Comparison of ENCODE assay signal across 9 mouse cellular contexts in genomic region chr16:93815856-93816736, GRCm38 (mm10). TPM values are rescaled to one million over a fixed set of nuclear protein-coding genes. Genes with fewer than 3 reads are reported as not detected.
DNase-seq lines count a peak whose midpoint lies in the region; ATAC-seq and TF ChIP-seq lines count a peak whose summit lies in the region.
"Had no signal": no experiment of that assay in that cellular context is flagged by ENCODE, and none has a peak within 500 bp of the region (broad histone marks: within the 10 kb centered on the region; RNA-seq: fewer than 3 reads in every experiment).

No protein-coding gene starts in this region.

- peak overlapping the region; percentile 29; the same call in 1 of the 2 replicates for H3K4me3 ChIP-seq in layer of hippocampus, adult 2 months
- H3K4me3 ChIP-seq in forebrain, embryonic 14.5 days (ENCODE audit: low read depth, low read length): no peak overlapping the region
- no peak overlapping the region for H3K4me3 ChIP-seq in midbrain, postnatal 0 days (ENCODE audit: low read depth, low read length)
- H3K4me3 ChIP-seq in thymus, adult 2 months (ENCODE audit: control insufficient read depth, insufficient read depth, low read length): peak overlapping the region; percentile 54
- H3K4me3 ChIP-seq: neural tube, embryonic 12.5 days had no signal

- H3K27ac ChIP-seq in layer of hippocampus, adult 2 months: peak overlapping the region; percentile 86
- no peak overlapping the region; the same call in 1 of the 2 replicates for H3K27ac ChIP-seq in forebrain, embryonic 14.5 days (ENCODE audit: low read depth, low read length)
- H3K27ac ChIP-seq in midbrain, postnatal 0 days (ENCODE audit: low read depth, low read length): 0 out of 2 replicates have a peak overlapping the region, but pooled peaks have one; percentile 39
- peak overlapping the region; percentile 100 for H3K27ac ChIP-seq in thymus, adult 2 months (ENCODE audit: control insufficient read depth, insufficient read depth, low read length)
- H3K27ac ChIP-seq: neural tube, embryonic 12.5 days had no signal

- H3K9ac ChIP-seq in forebrain, embryonic 14.5 days (ENCODE audit: low read length): no peak overlapping the region
- no peak overlapping the region for H3K9ac ChIP-seq in midbrain, postnatal 0 days (replicated peaks; ENCODE audit: low read length, poor library complexity, severe bottlenecking)
- H3K9ac ChIP-seq: neural tube, embryonic 12.5 days had no signal

- ATAC-seq in forebrain, embryonic 14.5 days: peak; percentile 29
- no peak for ATAC-seq in midbrain, postnatal 0 days (ENCODE audit: low FRiP score)

- TF ChIP-seq POLR2A in thymus, adult 2 months (IDR thresholded peaks at IDR 0.05; ENCODE audit: control insufficient read depth, extremely low read depth, insufficient read depth, low read length, poor library complexity): no peak

- DNase-seq in layer of hippocampus, adult 2 months (ENCODE audit: low spot score in 2 of 2): peak; percentile 37 to 42
- no peak for DNase-seq in layer of hippocampus, adult 9-10 months (ENCODE audit: low spot score)
- DNase-seq in T-cell, adult 2 months (ENCODE audit: low spot score): peak; percentile 93
- peak; percentile 25 for DNase-seq in forebrain, embryonic 14.5 days (ENCODE audit: low spot score)
- peak; percentile 75 for DNase-seq in heart, postnatal 4 days
- DNase-seq in left cerebral cortex, postnatal 25 days (ENCODE audit: low spot score in 2 of 2): peak; percentile 37 to 62
- peak; percentile 17 for DNase-seq in midbrain, postnatal 0 days (ENCODE audit: low spot score)
- DNase-seq in thymus, adult 2 months: peak; percentile 84

- 0 out of 2 replicates have a peak overlapping the region, but pooled peaks have one; percentile 12 for H3K4me2 ChIP-seq in forebrain, embryonic 14.5 days (ENCODE audit: low read length)
- H3K4me2 ChIP-seq in midbrain, postnatal 0 days (ENCODE audit: low read depth, low read length, poor library complexity, severe bottlenecking): no peak overlapping the region
- H3K4me2 ChIP-seq: neural tube, embryonic 12.5 days had no signal

- no peak for TF ChIP-seq CTCF in layer of hippocampus, adult 2 months (conservative IDR thresholded peaks at IDR 0.05)
- TF ChIP-seq CTCF in midbrain, postnatal 0 days (IDR thresholded peaks at IDR 0.05): no peak
- no peak for TF ChIP-seq CTCF in thymus, adult 2 months (IDR thresholded peaks at IDR 0.05; ENCODE audit: borderline replicate concordance, control insufficient read depth, extremely low read depth, insufficient read depth, low read length, poor library complexity)

- intact Hi-C loops in left cerebral cortex, postnatal 25 days (cut with DNase I): no loop called here

- no peaks in the 10 kb centered on the region for H3K27me3 ChIP-seq in forebrain, embryonic 14.5 days (replicated peaks; ENCODE audit: control insufficient read depth, insufficient read depth, low read length)
- H3K27me3 ChIP-seq in midbrain, postnatal 0 days (ENCODE audit: insufficient read depth, low read length): no peaks in the 10 kb centered on the region
- H3K27me3 ChIP-seq in thymus, adult 2 months (ENCODE audit: control insufficient read depth, insufficient read depth, low read length): no peaks in the 10 kb centered on the region
- H3K27me3 ChIP-seq: neural tube, embryonic 12.5 days had no signal

- peaks cover 6% of the 10 kb centered on the region; the same call in 1 of the 2 replicates for H3K36me3 ChIP-seq in forebrain, embryonic 14.5 days (ENCODE audit: control insufficient read depth, insufficient read depth, low read length)
- H3K36me3 ChIP-seq in midbrain, postnatal 0 days (ENCODE audit: insufficient read depth, low read length): peaks cover 13% of the 10 kb centered on the region; the same call in 1 of the 2 replicates
- no peaks in the 10 kb centered on the region for H3K36me3 ChIP-seq in thymus, adult 2 months (ENCODE audit: control insufficient read depth, insufficient read depth, low read length)

- peaks cover 3% of the 10 kb centered on the region; the same call in 1 of the 2 replicates for H3K4me1 ChIP-seq in forebrain, embryonic 14.5 days (ENCODE audit: control insufficient read depth, insufficient read depth, low read length)
- H3K4me1 ChIP-seq in midbrain, postnatal 0 days (ENCODE audit: insufficient read depth, low read length): no peaks in the 10 kb centered on the region
- peaks cover 34% of the 10 kb centered on the region for H3K4me1 ChIP-seq in thymus, adult 2 months (replicated peaks; ENCODE audit: control insufficient read depth, insufficient read depth, low read length)

- 40% methylated on average over 20 of the region's 20 CpGs for WGBS in forebrain, embryonic 14.5 days
- WGBS in midbrain, postnatal 0 days: 58% methylated on average over 20 of the region's 20 CpGs
- 7% methylated on average over 20 of the region's 20 CpGs for WGBS in thymus, adult 2 months

- H3K9me3 ChIP-seq in forebrain, embryonic 14.5 days (replicated peaks; ENCODE audit: control insufficient read depth, low read length): no peaks in the 10 kb centered on the region
- 0 out of 2 replicates have a peak, but pooled peaks cover 3% of the 10 kb centered on the region for H3K9me3 ChIP-seq in midbrain, postnatal 0 days (ENCODE audit: low read length)

RNA-seq across cellular contexts. Expression of gene Morc3, which starts 15.8 kb away (rescaled TPM):
- total RNA-seq in layer of hippocampus, adult 2 months (2021): 10 to 100 TPM; 32.6 to 34.7 TPM
- 32.1 and 36.1 TPM in 2 replicates for polyA plus RNA-seq in forebrain, embryonic 14.5 days (2014; fragmentation: Nextera tagmentation; extraction: Ambion mirVana)
- 10 to 100 TPM; 23.7 to 26.5 TPM for total RNA-seq in heart, postnatal 4 days (2021)
- 10 to 100 TPM; 31.7 to 35.9 TPM for total RNA-seq in left cerebral cortex, postnatal 25 days (2021)
- total RNA-seq in midbrain, postnatal 0 days (2014; rRNA removed): 24.4 and 50.2 TPM in 2 replicates
- polyA plus RNA-seq in midbrain, postnatal 0 days (2015; fragmentation: Nextera tagmentation; extraction: Ambion mirVana): 21.7 and 31.8 TPM in 2 replicates
- 16.7 and 17.4 TPM in 2 replicates for polyA plus RNA-seq in thymus, adult 2 months (2012; rRNA removed)

Comparison
In these comparisons a context has a peak if more than half of its experiments do, and no peak if none do; other contexts are left out.
1. H3K4me3 ChIP-seq: peak in layer of hippocampus, adult 2 months (single experiment) and thymus, adult 2 months (single experiment); none in forebrain, embryonic 14.5 days (single experiment) and midbrain, postnatal 0 days (single experiment).